Mouse (Mus musculus): Measurements from ENCODE around the gene Htr3b. TPM values are rescaled to one million over a fixed set of nuclear protein-coding genes. Genes with fewer than 3 reads are reported as not detected.
A peak's percentile ranks its signal among the peaks of the same experiment; 100 is the strongest.

The Htr3b gene
- polyA plus RNA-seq, 1 experiment from 2014 or later = 0.08 TPM

DNA sequence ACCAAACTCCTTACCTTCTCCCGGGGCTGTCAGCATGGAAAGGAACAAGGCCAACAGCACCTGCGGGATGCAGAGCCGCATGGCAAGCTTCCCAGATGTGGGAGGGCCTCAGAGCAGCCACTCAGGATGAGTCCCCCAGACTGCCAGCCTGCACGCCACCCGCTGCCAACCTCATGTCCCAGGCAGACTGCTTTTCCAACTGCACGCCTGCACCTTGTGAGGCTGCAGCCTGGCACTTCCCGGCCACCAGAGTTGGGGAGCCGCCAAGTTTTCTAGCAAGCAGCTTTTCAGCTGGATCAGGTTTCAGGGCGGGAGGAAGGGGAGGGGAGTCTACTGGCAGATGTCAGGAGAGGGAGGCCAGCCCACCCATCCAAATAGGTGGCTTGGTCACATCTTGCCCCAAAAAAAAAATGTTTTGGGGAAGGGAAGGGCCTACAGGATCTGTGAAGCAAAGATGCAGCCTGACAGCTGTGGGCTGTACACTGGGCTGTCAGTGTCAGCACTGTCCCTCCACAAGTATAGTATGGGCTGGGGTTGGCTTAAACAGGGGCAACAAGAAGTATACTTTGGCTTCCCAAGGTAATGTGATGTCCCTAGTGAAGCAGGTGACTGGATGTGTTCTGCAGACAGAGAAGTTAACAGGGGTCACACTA, 53.8 kb downstream of the Htr3b start, which contains the start of gene Htr3a:
Gene Htr3a (minus strand): TSS at position 215 of the 653 bp plus-strand sequence.
- Histone ChIP-seq H3K27me3 (no peaks in the 10 kb centered on the region), H3K4me1 (peaks cover 19% of the 10 kb centered on the region), H3K4me3 (0 out of 2 replicates have a peak within 1 kb of the TSS, but pooled peaks have one; percentile 3), H3K36me3 (no peaks in the 10 kb centered on the region), H3K9me3 (no peaks in the 10 kb centered on the region), H3K9ac (no peak within 1 kb of the TSS), H3K4me2 (peak within 1 kb of the TSS; percentile 42), H3K27ac (no peak within 1 kb of the TSS; the same call in 1 of the 2 replicates)
- ATAC-seq (ENCODE audit: insufficient number of reproducible peaks, insufficient read depth, low FRiP score, low TSS enrichment, low read depth) = peak; percentile 81; the same call in 1 of the 2 replicates
- 1% methylated on average over 9 of the region's 9 CpGs for WGBS

DNA sequence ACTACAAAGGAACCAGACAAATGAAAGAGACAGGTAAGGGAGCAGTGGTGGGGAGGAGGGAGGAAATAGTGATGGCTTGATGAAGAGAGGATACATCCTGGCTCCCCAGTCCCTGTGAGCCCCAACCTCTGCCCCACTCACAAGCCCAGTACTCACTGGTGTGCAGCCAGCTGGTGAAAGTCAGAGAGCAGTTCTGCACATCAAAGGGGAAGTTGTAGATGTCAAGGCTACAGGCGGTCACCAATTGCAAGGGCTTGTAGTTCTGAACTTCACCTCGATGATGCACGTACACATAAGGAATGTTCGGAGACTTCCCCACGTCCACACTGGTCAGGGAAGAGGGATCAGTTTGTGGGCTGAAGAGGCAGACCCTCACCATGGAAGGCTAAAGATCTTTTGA, 60.4 kb downstream of the Htr3b start:
- Histone ChIP-seq H3K4me3 (no peak overlapping the region), H3K27ac (no peak overlapping the region), H3K9ac (no peak overlapping the region), H3K36me3 (no peaks in the 10 kb centered on the region), H3K9me3 (no peaks in the 10 kb centered on the region), H3K4me1 (no peaks in the 10 kb centered on the region), H3K4me2 (no peak overlapping the region), H3K27me3 (no peaks in the 10 kb centered on the region)
- 82% methylated on average over 5 of the region's 5 CpGs for WGBS
- no peak for ATAC-seq (ENCODE audit: insufficient number of reproducible peaks, insufficient read depth, low FRiP score, low TSS enrichment, low read depth)

DNA sequence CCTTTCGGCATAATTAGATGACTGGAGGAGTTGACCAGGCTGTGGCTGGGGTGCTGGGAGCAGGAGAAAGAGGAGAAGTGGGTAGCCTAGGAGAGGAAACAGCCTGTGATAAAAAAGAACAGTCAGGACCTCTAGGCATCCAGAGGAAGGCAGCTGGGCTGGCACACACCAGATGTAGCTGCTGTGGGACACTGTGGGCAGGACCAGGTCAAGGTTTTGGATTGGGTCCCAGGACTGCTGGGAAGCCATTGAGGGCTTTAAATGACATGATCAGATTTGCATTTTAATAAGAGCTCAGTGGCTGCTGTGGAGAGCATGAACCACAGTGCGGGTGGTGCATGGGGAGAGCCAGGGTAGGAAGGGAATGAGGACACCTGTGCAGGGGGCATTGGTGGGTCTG, 61.0 kb downstream of the Htr3b start:
- no peak for ATAC-seq (ENCODE audit: insufficient number of reproducible peaks, insufficient read depth, low FRiP score, low TSS enrichment, low read depth)
- no peaks in the 10 kb centered on the region for H3K4me1 ChIP-seq
- no peak overlapping the region for H3K4me2 ChIP-seq
- no peaks in the 10 kb centered on the region for H3K27me3 ChIP-seq
- H3K27ac ChIP-seq = no peak overlapping the region
- H3K9ac ChIP-seq = no peak overlapping the region
- H3K9me3 ChIP-seq = no peaks in the 10 kb centered on the region
- no peaks in the 10 kb centered on the region for H3K36me3 ChIP-seq
- WGBS = 66% methylated on average over 2 of the region's 2 CpGs
- no peak overlapping the region for H3K4me3 ChIP-seq

DNA sequence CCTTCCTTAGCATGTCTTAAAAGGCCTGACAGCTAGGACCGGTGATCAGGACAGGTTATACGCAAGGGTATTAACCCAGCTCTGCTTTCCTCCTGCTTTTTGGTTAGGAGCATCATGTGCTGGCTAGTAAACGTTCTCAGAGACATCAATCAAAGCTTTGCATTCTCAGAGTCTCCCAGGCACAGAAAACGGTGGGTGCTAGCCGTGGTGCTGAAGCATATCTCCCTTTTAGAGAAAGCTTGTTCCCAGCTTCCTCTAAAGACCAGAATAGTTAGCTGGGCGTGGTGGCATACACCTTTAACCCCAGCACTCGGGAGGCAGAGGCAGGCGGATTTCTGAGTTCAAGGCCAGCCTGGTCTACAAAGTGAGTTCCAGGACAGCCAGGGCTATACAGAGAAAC, 66.2 kb downstream of the Htr3b start:
- Histone ChIP-seq H3K4me1 (peaks cover 10% of the 10 kb centered on the region), H3K9ac (no peak overlapping the region), H3K27me3 (peaks cover 15% of the 10 kb centered on the region), H3K9me3 (no peaks in the 10 kb centered on the region), H3K27ac (no peak overlapping the region), H3K4me3 (no peak overlapping the region), H3K4me2 (no peak overlapping the region), H3K36me3 (no peaks in the 10 kb centered on the region)
- ATAC-seq (ENCODE audit: insufficient number of reproducible peaks, insufficient read depth, low FRiP score, low TSS enrichment, low read depth) = no peak
- WGBS = 21% methylated on average over 8 of the region's 8 CpGs

DNA sequence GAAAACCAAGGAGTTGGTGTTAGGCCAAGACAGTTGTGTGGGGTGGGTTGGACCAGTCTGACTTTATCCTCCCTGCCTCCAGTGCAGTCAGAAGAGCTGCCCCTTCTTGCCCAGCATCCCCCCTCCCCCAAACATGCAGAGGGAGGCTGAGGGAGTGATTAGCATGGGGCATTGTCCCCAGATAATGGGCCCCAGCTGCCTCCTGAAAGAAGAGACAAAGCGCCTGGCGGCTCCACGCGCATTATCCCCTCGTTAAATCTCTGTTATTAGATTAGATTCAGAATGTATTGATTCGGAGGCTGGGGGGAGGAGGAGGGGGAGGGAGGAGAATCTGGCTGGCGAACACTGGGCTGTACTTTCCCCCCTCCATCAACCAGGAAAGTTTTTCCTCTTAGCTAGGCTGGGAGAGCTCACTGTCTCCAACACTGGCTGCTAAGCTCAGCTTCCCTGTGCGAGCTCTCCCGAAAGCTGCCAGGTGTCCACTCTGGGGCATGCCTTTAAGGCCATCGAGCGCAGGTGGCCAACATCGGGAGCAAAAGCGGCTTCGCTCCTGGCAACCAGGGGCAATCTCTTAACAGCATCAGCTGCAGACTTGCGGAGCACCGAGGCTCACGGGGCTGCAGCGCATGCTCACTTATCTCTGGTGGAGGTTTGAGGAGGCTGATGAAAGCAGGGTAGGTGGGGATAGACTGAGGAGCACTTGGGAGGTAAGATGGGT, 68.8 kb downstream of the Htr3b start:
- H3K27me3 ChIP-seq = peaks cover 21% of the 10 kb centered on the region
- no peak overlapping the region for H3K4me3 ChIP-seq
- peaks cover 10% of the 10 kb centered on the region for H3K4me1 ChIP-seq
- no peak for ATAC-seq (ENCODE audit: insufficient number of reproducible peaks, insufficient read depth, low FRiP score, low TSS enrichment, low read depth)
- H3K4me2 ChIP-seq = peak overlapping the region; percentile 42
- H3K9ac ChIP-seq = no peak overlapping the region
- no peak overlapping the region for H3K27ac ChIP-seq
- H3K9me3 ChIP-seq = no peaks in the 10 kb centered on the region
- no peaks in the 10 kb centered on the region for H3K36me3 ChIP-seq
- WGBS = 6% methylated on average over 18 of the region's 18 CpGs

DNA sequence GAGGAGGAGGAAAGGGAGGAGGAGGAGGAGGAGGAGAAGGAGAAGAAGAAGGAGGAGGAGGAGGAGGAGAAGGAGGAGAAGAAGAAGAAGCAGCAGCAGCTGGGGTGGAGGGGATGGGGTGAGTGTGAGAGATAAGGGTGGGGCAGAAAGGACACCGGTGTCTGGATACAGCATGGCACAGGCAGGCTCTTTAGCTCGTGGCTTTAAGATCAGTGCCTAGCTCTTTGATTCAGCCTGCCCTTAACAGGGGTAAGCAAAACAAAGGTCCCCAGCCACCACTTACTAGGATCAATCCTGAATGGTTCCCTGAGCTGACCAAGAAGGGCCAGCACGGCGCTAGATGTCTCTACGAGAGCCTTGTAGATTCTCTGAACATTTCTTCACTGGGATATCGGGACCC, 70.0 kb downstream of the Htr3b start:
- H3K4me3 ChIP-seq = no peak overlapping the region
- ATAC-seq (ENCODE audit: insufficient number of reproducible peaks, insufficient read depth, low FRiP score, low TSS enrichment, low read depth) = no peak
- peaks cover 21% of the 10 kb centered on the region for H3K27me3 ChIP-seq
- WGBS = 67% methylated on average over 6 of the region's 6 CpGs
- no peaks in the 10 kb centered on the region for H3K36me3 ChIP-seq
- no peak overlapping the region for H3K27ac ChIP-seq
- no peak overlapping the region for H3K4me2 ChIP-seq
- no peaks in the 10 kb centered on the region for H3K9me3 ChIP-seq
- H3K9ac ChIP-seq = no peak overlapping the region
- H3K4me1 ChIP-seq = peaks cover 10% of the 10 kb centered on the region

DNA sequence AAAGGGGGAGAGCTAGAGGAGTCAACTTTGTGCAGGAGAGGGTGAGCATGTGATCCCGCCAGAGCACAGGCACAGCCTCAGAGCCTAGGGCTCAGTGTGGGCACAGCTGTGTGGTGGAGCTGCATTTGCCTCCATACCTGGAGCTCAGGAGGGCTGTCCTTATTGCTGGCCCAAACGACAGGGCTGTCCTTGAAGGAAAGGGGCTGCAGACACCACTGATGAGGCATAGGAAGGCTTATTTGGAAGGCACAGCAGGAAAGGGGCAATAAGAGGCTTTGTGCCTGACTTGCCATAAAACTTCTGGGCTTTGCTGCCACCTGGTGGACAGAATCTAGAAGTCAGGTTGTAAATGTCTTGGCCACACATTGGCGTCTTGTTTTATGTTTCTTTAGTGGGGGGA, 70.8 kb downstream of the Htr3b start:
- Histone ChIP-seq H3K27me3 (peaks cover 21% of the 10 kb centered on the region), H3K4me3 (no peak overlapping the region), H3K4me1 (peaks cover 10% of the 10 kb centered on the region), H3K36me3 (no peaks in the 10 kb centered on the region), H3K9me3 (no peaks in the 10 kb centered on the region), H3K27ac (no peak overlapping the region), H3K9ac (no peak overlapping the region), H3K4me2 (no peak overlapping the region)
- no peak for ATAC-seq (ENCODE audit: insufficient number of reproducible peaks, insufficient read depth, low FRiP score, low TSS enrichment, low read depth)
- WGBS = 32% methylated on average over 3 of the region's 3 CpGs

DNA sequence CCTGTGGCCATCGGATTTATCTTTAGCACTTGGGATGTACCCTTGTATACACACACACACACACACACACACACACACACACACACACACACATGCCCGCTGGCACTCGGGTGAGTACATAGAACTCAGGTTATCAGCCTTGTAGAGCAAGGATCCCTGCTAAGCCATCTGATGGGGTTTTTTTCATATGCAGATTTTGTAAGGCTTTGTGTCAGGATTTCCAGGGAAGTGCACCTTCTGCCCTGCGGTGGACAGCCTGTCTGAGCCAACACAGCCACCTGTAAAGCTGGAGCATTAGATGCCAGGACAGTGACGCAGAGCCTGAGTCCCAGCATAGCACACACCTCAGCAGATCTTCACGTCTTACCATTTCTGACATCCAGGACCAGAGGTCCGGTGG, 75.7 kb downstream of the Htr3b start:
- 73% methylated on average over 7 of the region's 7 CpGs for WGBS
- H3K4me2 ChIP-seq = no peak overlapping the region
- no peak overlapping the region for H3K9ac ChIP-seq
- ATAC-seq (ENCODE audit: insufficient number of reproducible peaks, insufficient read depth, low FRiP score, low TSS enrichment, low read depth) = no peak
- no peak overlapping the region for H3K4me3 ChIP-seq
- H3K4me1 ChIP-seq = no peaks in the 10 kb centered on the region
- H3K27ac ChIP-seq = no peak overlapping the region
- no peaks in the 10 kb centered on the region for H3K9me3 ChIP-seq
- no peaks in the 10 kb centered on the region for H3K36me3 ChIP-seq
- H3K27me3 ChIP-seq = peaks cover 10% of the 10 kb centered on the region

Other genes starting within 250 kb of the Htr3b start
- gene Zbtb16, start 128.8 kb downstream of the Htr3b start, polyA plus RNA-seq (2015; fragmentation: Nextera tagmentation; extraction: Ambion mirVana) = 1.9 and 2.2 TPM in 2 replicates
- gene Htr3a, start 53.9 kb downstream of the Htr3b start, polyA plus RNA-seq (2015; fragmentation: Nextera tagmentation; extraction: Ambion mirVana) = 1.2 and 1.5 TPM in 2 replicates
- 35.4 and 35.8 TPM in 2 replicates for gene Usp28, start 20.4 kb upstream of the Htr3b start, polyA plus RNA-seq (2015; fragmentation: Nextera tagmentation; extraction: Ambion mirVana)
- gene Zw10, start 90.6 kb upstream of the Htr3b start, polyA plus RNA-seq (2015; fragmentation: Nextera tagmentation; extraction: Ambion mirVana) = 46.7 and 47.0 TPM in 2 replicates
- 0.21 and 0.62 TPM in 2 replicates for gene Tmprss5, start 116.3 kb upstream of the Htr3b start, polyA plus RNA-seq (2015; fragmentation: Nextera tagmentation; extraction: Ambion mirVana)